Mouse (Mus musculus): ENCODE measurements around the gene Ssh1. TPM values are rescaled to one million over a fixed set of nuclear protein-coding genes. Genes with fewer than 3 reads are reported as not detected.
A peak's percentile ranks its signal among the peaks of the same experiment; 100 is the strongest.

The Ssh1 gene
- polyA plus RNA-seq, 1 experiment from 2014 or later = 17.8 TPM

DNA sequence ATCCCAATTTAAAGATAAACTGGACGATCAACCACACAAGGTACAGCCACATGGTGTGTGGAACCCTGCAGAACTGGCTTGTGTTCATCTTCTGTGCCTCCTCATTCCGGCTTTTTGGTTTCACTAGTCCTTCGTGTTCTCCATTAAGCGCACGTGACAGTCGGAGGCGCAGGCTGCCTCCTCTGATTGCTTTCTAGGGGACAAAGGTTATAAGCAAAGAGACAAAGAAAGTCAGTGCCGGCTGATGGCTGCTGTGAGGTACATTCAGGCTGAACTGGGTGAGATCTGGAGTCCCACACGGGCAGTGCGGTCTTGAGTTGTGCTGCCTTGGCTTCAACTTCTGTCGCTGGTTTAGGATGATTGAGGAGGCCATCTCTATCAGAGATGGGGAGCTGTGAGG lies 10.9 kb upstream of the Ssh1 start:
- WGBS = 80% methylated on average over 11 of the region's 11 CpGs
- H3K4me1 ChIP-seq (replicated peaks; ENCODE audit: control insufficient read depth, insufficient read depth, low read length) = peaks cover 3% of the 10 kb centered on the region; the same call in 1 of the 2 replicates
- H3K9ac ChIP-seq (ENCODE audit: low read depth, low read length) = no peak overlapping the region
- ATAC-seq (replicated peaks; ENCODE audit: low FRiP score) (no peak), DNase-seq (ENCODE audit: low spot score) (no peak)
- no peak overlapping the region for H3K27ac ChIP-seq (ENCODE audit: low read depth, low read length)
- no peak overlapping the region for H3K4me2 ChIP-seq
- no peaks in the 10 kb centered on the region for H3K27me3 ChIP-seq (replicated peaks; ENCODE audit: control insufficient read depth, insufficient read depth, low read length)
- no peaks in the 10 kb centered on the region for H3K36me3 ChIP-seq (ENCODE audit: control insufficient read depth, insufficient read depth, low read length)
- no peak overlapping the region for H3K4me3 ChIP-seq (ENCODE audit: low read depth, low read length)
- no peaks in the 10 kb centered on the region for H3K9me3 ChIP-seq (ENCODE audit: control insufficient read depth, low read length)

- Histone ChIP-seq H3K27ac (ENCODE audit: low read depth, low read length) (no peak within 1 kb of the TSS), H3K27me3 (replicated peaks; ENCODE audit: control insufficient read depth, insufficient read depth, low read length) (no peaks in the 10 kb centered on the region), H3K9me3 (ENCODE audit: control insufficient read depth, low read length) (no peaks in the 10 kb centered on the region), H3K4me1 (replicated peaks; ENCODE audit: control insufficient read depth, insufficient read depth, low read length) (peaks cover 3% of the 10 kb centered on the region; the same call in 1 of the 2 replicates), H3K36me3 (ENCODE audit: control insufficient read depth, insufficient read depth, low read length) (no peaks in the 10 kb centered on the region), H3K4me2 (no peak within 1 kb of the TSS), H3K4me3 (ENCODE audit: low read depth, low read length) (no peak within 1 kb of the TSS), H3K9ac (ENCODE audit: low read depth, low read length) (no peak within 1 kb of the TSS)
- WGBS = 56% methylated on average over 5 of the region's 5 CpGs
- DNase-seq (ENCODE audit: low spot score) = no peak
- ATAC-seq (replicated peaks; ENCODE audit: low FRiP score) = no peak
These were observed 9.8 kb upstream of the Ssh1 start, which contains the start of gene Dao for GRCm38 (mm10) chr5:114003542-114003941. TSS of gene Dao (plus strand) at chr5:114003703.

GRCm38 (mm10) chr5:113999382-113999781 lies 5.7 kb upstream of the Ssh1 start:
- 30% methylated on average over 5 of the region's 5 CpGs for WGBS
- Histone ChIP-seq H3K4me1 (replicated peaks; ENCODE audit: control insufficient read depth, insufficient read depth, low read length) (peaks cover 3% of the 10 kb centered on the region; the same call in 1 of the 2 replicates), H3K9me3 (ENCODE audit: control insufficient read depth, low read length) (no peaks in the 10 kb centered on the region), H3K27me3 (replicated peaks; ENCODE audit: control insufficient read depth, insufficient read depth, low read length) (no peaks in the 10 kb centered on the region), H3K27ac (ENCODE audit: low read depth, low read length) (no peak overlapping the region), H3K36me3 (ENCODE audit: control insufficient read depth, insufficient read depth, low read length) (no peaks in the 10 kb centered on the region), H3K4me3 (ENCODE audit: low read depth, low read length) (no peak overlapping the region), H3K9ac (ENCODE audit: low read depth, low read length) (no peak overlapping the region), H3K4me2 (no peak overlapping the region)
- ATAC-seq (replicated peaks; ENCODE audit: low FRiP score) (0 out of 2 replicates have a peak, but pooled peaks have one; percentile 29), DNase-seq (ENCODE audit: low spot score) (no peak)

DNA sequence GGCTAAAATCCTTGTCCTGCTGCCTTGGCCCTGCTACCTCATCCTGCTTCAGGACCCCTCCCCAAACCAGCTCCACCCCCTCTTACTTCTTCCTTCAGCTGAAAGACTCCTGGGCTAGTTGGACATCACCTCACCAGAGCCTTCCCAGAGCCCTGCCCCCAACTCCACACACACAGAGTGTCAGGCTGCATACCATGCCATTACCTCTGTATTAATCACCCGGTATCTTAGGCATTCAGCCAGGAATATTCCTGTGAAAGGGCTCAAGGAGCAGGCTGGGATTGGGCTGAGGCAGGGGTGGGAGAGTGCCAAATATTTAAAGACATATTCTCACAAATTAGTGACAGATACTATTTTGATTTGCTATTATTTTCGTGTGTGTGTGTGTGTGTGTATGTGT lies 2.8 kb upstream of the Ssh1 start:
- no peak overlapping the region for H3K4me2 ChIP-seq
- H3K9me3 ChIP-seq (ENCODE audit: control insufficient read depth, low read length) = no peaks in the 10 kb centered on the region
- no peak overlapping the region for H3K27ac ChIP-seq (ENCODE audit: low read depth, low read length)
- H3K4me1 ChIP-seq (replicated peaks; ENCODE audit: control insufficient read depth, insufficient read depth, low read length) = peaks cover 13% of the 10 kb centered on the region
- no peak for DNase-seq (ENCODE audit: low spot score)
- 61% methylated on average over 2 of the region's 2 CpGs for WGBS
- H3K27me3 ChIP-seq (replicated peaks; ENCODE audit: control insufficient read depth, insufficient read depth, low read length) = no peaks in the 10 kb centered on the region
- H3K36me3 ChIP-seq (ENCODE audit: control insufficient read depth, insufficient read depth, low read length) = no peaks in the 10 kb centered on the region
- ATAC-seq (replicated peaks; ENCODE audit: low FRiP score) = no peak
- no peak overlapping the region for H3K4me3 ChIP-seq (ENCODE audit: low read depth, low read length)
- H3K9ac ChIP-seq (ENCODE audit: low read depth, low read length) = no peak overlapping the region

GRCm38 (mm10) chr5:113993031-113993486 lies 635 bp downstream of the Ssh1 start:
- Histone ChIP-seq H3K9me3 (ENCODE audit: control insufficient read depth, low read length) (no peaks in the 10 kb centered on the region), H3K4me2 (peak overlapping the region; percentile 96), H3K9ac (ENCODE audit: low read depth, low read length) (peak overlapping the region; percentile 86), H3K27ac (ENCODE audit: low read depth, low read length) (peak overlapping the region; percentile 95), H3K36me3 (ENCODE audit: control insufficient read depth, insufficient read depth, low read length) (no peaks in the 10 kb centered on the region), H3K4me3 (ENCODE audit: low read depth, low read length) (peak overlapping the region; percentile 85), H3K27me3 (replicated peaks; ENCODE audit: control insufficient read depth, insufficient read depth, low read length) (no peaks in the 10 kb centered on the region), H3K4me1 (replicated peaks; ENCODE audit: control insufficient read depth, insufficient read depth, low read length) (peaks cover 36% of the 10 kb centered on the region)
- DNase-seq (ENCODE audit: low spot score) (peak; percentile 75), ATAC-seq (replicated peaks; ENCODE audit: low FRiP score) (peak; percentile 30)
- under 1% methylated on average over 22 of the region's 22 CpGs for WGBS

DNA sequence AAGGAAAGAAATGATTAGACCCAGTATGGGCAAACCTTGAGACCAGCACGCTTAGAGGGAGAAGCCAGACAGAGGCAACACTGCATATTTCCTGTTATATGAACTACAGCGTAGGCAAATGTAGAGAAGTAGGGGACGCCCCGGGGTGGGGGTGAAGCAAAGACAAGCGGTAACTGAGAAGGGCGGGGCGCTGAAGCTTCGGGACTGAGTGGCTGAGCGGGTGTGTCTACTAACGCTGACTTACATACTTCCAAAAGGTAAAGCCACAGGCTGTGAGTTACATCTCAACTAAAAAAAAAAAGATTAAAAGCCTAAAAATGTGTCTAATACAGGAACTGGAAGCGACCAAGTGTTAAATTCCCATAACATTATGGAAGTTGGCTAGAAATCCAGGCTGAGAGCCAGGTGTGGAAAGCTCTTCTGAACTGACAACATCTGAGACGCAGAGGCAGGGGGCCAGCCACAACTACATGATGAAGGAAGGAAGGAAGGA lies 1.3 kb downstream of the Ssh1 start:
- DNase-seq (ENCODE audit: low spot score) (no peak), ATAC-seq (replicated peaks; ENCODE audit: low FRiP score) (peak; percentile 54)
- WGBS = 10% methylated on average over 12 of the region's 12 CpGs
- peak overlapping the region; percentile 85 for H3K4me3 ChIP-seq (ENCODE audit: low read depth, low read length)
- no peaks in the 10 kb centered on the region for H3K27me3 ChIP-seq (replicated peaks; ENCODE audit: control insufficient read depth, insufficient read depth, low read length)
- H3K9me3 ChIP-seq (ENCODE audit: control insufficient read depth, low read length) = no peaks in the 10 kb centered on the region
- peak overlapping the region; percentile 86 for H3K9ac ChIP-seq (ENCODE audit: low read depth, low read length)
- H3K4me2 ChIP-seq = peak overlapping the region; percentile 96
- H3K4me1 ChIP-seq (replicated peaks; ENCODE audit: control insufficient read depth, insufficient read depth, low read length) = peaks cover 39% of the 10 kb centered on the region
- H3K36me3 ChIP-seq (ENCODE audit: control insufficient read depth, insufficient read depth, low read length) = no peaks in the 10 kb centered on the region
- peak overlapping the region; percentile 95 for H3K27ac ChIP-seq (ENCODE audit: low read depth, low read length)

GRCm38 (mm10) chr5:113991141-113991540 lies 2.6 kb downstream of the Ssh1 start:
- DNase-seq (ENCODE audit: low spot score) (no peak), ATAC-seq (replicated peaks; ENCODE audit: low FRiP score) (no peak)
- Histone ChIP-seq H3K4me3 (ENCODE audit: low read depth, low read length) (no peak overlapping the region), H3K4me2 (peak overlapping the region; percentile 6; the same call in 1 of the 2 replicates), H3K4me1 (replicated peaks; ENCODE audit: control insufficient read depth, insufficient read depth, low read length) (peaks cover 48% of the 10 kb centered on the region), H3K27ac (ENCODE audit: low read depth, low read length) (no peak overlapping the region), H3K27me3 (replicated peaks; ENCODE audit: control insufficient read depth, insufficient read depth, low read length) (no peaks in the 10 kb centered on the region), H3K9ac (ENCODE audit: low read depth, low read length) (no peak overlapping the region), H3K36me3 (ENCODE audit: control insufficient read depth, insufficient read depth, low read length) (no peaks in the 10 kb centered on the region), H3K9me3 (ENCODE audit: control insufficient read depth, low read length) (no peaks in the 10 kb centered on the region)
- WGBS = 65% methylated on average over 7 of the region's 7 CpGs

DNA sequence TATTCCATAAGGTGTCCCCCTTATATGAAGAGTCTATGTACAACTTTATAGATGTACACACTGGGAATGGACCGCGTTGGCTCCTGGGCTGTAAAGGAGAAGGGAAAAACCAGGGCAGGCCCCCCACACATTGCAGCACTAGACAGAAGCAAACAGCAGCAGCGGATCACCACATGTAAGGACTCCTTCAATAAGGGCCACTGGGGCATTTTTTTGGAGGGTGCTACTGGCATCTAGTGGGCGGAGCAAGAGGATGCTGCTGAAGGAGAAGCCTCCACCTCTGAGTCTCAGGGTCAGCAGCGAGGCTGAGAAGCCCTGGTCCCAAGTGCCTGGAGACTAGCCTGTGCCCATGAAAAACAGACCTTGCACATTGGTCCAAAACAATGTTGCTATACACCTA lies 3.1 kb downstream of the Ssh1 start:
- Histone ChIP-seq H3K4me3 (ENCODE audit: low read depth, low read length) (no peak overlapping the region), H3K9ac (ENCODE audit: low read depth, low read length) (no peak overlapping the region; the same call in 1 of the 2 replicates), H3K27ac (ENCODE audit: low read depth, low read length) (peak overlapping the region; percentile 30; the same call in 1 of the 2 replicates), H3K4me2 (no peak overlapping the region; the same call in 1 of the 2 replicates), H3K27me3 (replicated peaks; ENCODE audit: control insufficient read depth, insufficient read depth, low read length) (no peaks in the 10 kb centered on the region), H3K9me3 (ENCODE audit: control insufficient read depth, low read length) (no peaks in the 10 kb centered on the region), H3K36me3 (ENCODE audit: control insufficient read depth, insufficient read depth, low read length) (no peaks in the 10 kb centered on the region), H3K4me1 (replicated peaks; ENCODE audit: control insufficient read depth, insufficient read depth, low read length) (peaks cover 53% of the 10 kb centered on the region)
- ATAC-seq (replicated peaks; ENCODE audit: low FRiP score) = no peak
- DNase-seq (ENCODE audit: low spot score) = no peak
- 89% methylated on average over 5 of the region's 5 CpGs for WGBS

- Histone ChIP-seq H3K27ac (ENCODE audit: low read depth, low read length) (peak overlapping the region; percentile 30), H3K4me2 (peak overlapping the region; percentile 42), H3K27me3 (replicated peaks; ENCODE audit: control insufficient read depth, insufficient read depth, low read length) (no peaks in the 10 kb centered on the region), H3K9me3 (ENCODE audit: control insufficient read depth, low read length) (no peaks in the 10 kb centered on the region), H3K4me1 (replicated peaks; ENCODE audit: control insufficient read depth, insufficient read depth, low read length) (peaks cover 63% of the 10 kb centered on the region), H3K36me3 (ENCODE audit: control insufficient read depth, insufficient read depth, low read length) (no peaks in the 10 kb centered on the region), H3K4me3 (ENCODE audit: low read depth, low read length) (no peak overlapping the region), H3K9ac (ENCODE audit: low read depth, low read length) (no peak overlapping the region)
- DNase-seq (ENCODE audit: low spot score) (no peak), ATAC-seq (replicated peaks; ENCODE audit: low FRiP score) (peak; percentile 40; the same call in 1 of the 2 replicates)
- WGBS = 66% methylated on average over 20 of the region's 20 CpGs
These were observed 4.2 kb downstream of the Ssh1 start for GRCm38 (mm10) chr5:113989437-113990024.
